Mouse (Mus musculus) brain, embryonic 14.5 days (tissue): ENCODE data around the gene Gapvd1.

ENCODE experiments used
- CTCF ChIP-seq: fragments of 200-500 bp; IDR thresholded peaks from 2 replicates; pipeline ENCODE4 v1.5.1; 2012; ENCODE audit warnings: inconsistent platforms, mild to moderate bottlenecking, moderate library complexity, borderline replicate concordance; ENCODE audit not compliant: insufficient read depth, insufficient read length; ENCODE audit errors: extremely low read depth
- POLR2A ChIP-seq: fragments of 200-500 bp; IDR thresholded peaks from 2 replicates; pipeline ENCODE4 v1.6.1; 2012; ENCODE audit warnings: mild to moderate bottlenecking, inconsistent platforms, borderline replicate concordance; ENCODE audit not compliant: poor library complexity, insufficient read depth, insufficient read length, severe bottlenecking; ENCODE audit errors: extremely low read depth

- no peak for TF ChIP-seq CTCF
- TF ChIP-seq POLR2A: no peak
Measured at GRCm38 (mm10) chr2:34750245-34750644, 4.8 kb downstream of the Gapvd1 start.
